Mouse (Mus musculus) erythroblast, embryonic 14.5 days (primary cell): ENCODE results near the gene Enoph1. TPM values are rescaled to one million over a fixed set of nuclear protein-coding genes. Genes with fewer than 3 reads are reported as not detected.

Experiments
- H3K27me3 ChIP-seq: 2 replicates; pipeline ENCODE4 v1.6.1; 2012; ENCODE audit warnings: inconsistent platforms; ENCODE audit not compliant: control insufficient read depth
- H3K36me3 ChIP-seq: 2 replicates; pipeline ENCODE4 v1.6.1; 2012; ENCODE audit warnings: mild to moderate bottlenecking, inconsistent platforms; ENCODE audit not compliant: control insufficient read depth
- H3K4me1 ChIP-seq: 2 replicates; pipeline ENCODE4 v1.6.1; 2012; ENCODE audit warnings: inconsistent platforms; ENCODE audit not compliant: control insufficient read depth
- H3K4me3 ChIP-seq: replicated peaks from 2 replicates; pipeline ENCODE3; 2012; ENCODE audit warnings: moderate library complexity, mild to moderate bottlenecking, inconsistent platforms
- H3K9me3 ChIP-seq: 2 replicates; pipeline ENCODE4 v1.6.1; 2012; ENCODE audit warnings: low read length, inconsistent platforms, mixed read lengths; ENCODE audit not compliant: control insufficient read depth
- GATA1 ChIP-seq: IDR thresholded peaks from 2 replicates; pipeline ENCODE4 v1.6.1; 2012; ENCODE audit warnings: low read length, inconsistent platforms, mixed read lengths
- TAL1 ChIP-seq: IDR thresholded peaks from 3 replicates; pipeline ENCODE4 v1.6.1; 2012; ENCODE audit warnings: low read length, inconsistent platforms, mixed read lengths
- polyA plus RNA-seq: library from polyadenylated mRNA; stranded (reverse); fragments of >175 nt; gene quantifications from 2 replicates; pipeline ENCODE4 v1.2.3, GENCODE M21; 2012

The Enoph1 gene
- polyA plus RNA-seq, 1 experiment, result 0.55 TPM

DNA sequence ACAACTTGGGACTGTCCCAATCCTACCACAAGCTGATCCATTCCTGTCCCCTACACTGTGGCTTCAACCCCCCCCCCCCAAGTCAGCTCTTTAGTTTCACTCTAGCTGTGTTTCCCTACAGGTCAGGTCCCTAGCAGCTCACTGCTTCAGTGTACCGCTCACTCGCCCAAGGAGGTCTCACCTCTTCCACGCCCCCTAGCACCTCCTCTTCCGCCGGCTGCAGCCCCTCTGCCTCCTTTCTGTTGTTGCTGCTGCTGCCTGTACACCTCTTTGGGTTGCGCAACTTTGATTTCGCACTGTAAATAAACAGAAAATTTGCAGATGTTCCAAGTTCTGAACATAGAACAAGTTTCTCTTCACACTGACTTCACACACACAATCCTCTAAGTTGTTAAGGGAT is 3.1 kb upstream of the Enoph1 start:
- TF ChIP-seq GATA1 (no peak), TAL1 (no peak)
- Histone ChIP-seq H3K4me1 (peaks cover 55% of the 10 kb centered on the region), H3K36me3 (peaks cover 65% of the 10 kb centered on the region), H3K9me3 (no peaks in the 10 kb centered on the region), H3K4me3 (peak overlapping the region; percentile 100), H3K27me3 (no peaks in the 10 kb centered on the region)

DNA sequence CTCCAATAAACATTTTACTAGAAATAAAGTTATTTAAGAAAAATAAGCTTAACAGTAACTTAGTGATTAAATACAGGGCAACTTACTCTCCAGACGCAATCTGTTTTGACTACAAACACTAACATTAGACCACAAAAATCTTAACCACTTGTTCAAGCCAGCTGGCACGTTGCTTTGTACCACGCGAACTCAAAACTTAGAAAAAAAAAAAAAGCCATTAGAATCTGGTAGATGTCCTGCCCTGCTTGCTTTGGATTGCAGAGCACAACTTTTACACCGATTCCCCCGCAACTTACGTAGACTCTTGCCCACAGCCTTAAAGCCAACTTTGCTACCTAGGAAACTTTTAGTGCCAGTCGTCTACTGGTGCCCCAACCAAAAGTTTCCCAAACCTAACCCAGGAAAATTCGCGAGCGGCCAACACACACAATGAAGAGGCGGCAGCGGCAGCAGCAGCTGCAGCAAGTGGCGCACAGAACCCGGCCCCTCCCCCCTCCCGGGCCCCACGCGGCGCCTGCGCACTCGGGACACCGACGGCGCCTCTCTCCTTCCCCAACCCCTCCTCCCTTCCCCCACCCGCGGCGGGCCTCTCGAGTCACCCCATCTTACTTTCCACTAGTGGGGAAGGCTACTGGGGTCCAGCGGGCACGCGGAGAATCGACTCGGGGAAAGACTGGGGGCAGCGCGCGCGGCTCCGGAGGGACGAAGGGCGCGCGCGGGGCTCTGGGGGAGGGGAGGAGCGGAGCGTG is 1.6 kb upstream of the Enoph1 start:
- TF ChIP-seq GATA1, result no peak
- TF ChIP-seq TAL1, result no peak
- H3K36me3 ChIP-seq, result peaks cover 54% of the 10 kb centered on the region
- H3K4me1 ChIP-seq, result peaks cover 57% of the 10 kb centered on the region
- peak overlapping the region; percentile 100 for H3K4me3 ChIP-seq
- no peaks in the 10 kb centered on the region for H3K27me3 ChIP-seq
- no peaks in the 10 kb centered on the region for H3K9me3 ChIP-seq

DNA sequence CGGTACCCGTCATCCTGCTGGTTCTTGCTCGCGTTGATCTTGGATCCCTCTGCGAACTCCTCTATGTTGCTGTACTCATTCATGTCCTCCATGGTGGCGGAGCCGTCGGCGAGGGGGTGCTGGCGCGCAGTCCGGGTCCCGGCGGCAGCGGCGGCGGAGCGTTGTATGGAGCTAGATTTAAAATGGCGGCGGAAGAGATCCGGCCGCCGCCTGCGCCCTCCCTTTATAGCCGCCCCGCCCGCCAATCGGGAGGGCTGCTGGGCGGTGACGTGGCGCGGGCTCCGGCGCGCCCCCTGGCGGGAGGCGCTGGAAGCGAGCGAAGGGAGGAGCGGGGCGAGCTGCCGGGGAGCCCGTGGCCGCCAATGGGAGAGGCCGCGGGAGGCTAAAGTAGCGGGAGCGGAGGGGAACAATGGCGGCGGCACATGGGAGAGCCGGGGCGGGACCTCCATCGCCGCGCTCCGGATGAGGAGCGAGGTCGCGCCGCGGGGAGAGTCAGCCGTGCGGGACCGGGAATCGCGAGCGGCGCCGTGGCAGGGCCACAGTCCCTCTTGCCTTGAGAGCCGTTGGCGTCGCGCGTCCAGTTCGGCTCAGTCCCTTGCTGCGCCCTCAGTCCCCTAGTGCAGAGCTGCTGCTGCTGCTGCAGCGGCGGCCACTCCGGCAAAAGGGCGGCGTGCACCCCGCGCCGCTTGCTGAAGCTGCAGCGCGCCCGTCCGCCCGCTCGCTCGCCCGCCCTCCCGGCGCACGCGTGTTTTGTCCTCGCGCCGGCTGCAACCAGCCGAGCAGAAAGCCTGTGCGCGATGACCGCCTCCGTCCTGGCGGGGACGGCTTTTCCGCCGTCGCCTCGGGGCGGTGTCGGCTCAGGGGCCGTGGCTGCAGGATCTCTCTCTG is 827 bp upstream of the Enoph1 start:
- H3K4me3 ChIP-seq, result peak overlapping the region; percentile 100
- TF ChIP-seq TAL1, result no peak
- no peak for TF ChIP-seq GATA1
- peaks cover 45% of the 10 kb centered on the region for H3K36me3 ChIP-seq
- no peaks in the 10 kb centered on the region for H3K9me3 ChIP-seq
- H3K4me1 ChIP-seq, result peaks cover 61% of the 10 kb centered on the region
- no peaks in the 10 kb centered on the region for H3K27me3 ChIP-seq

DNA sequence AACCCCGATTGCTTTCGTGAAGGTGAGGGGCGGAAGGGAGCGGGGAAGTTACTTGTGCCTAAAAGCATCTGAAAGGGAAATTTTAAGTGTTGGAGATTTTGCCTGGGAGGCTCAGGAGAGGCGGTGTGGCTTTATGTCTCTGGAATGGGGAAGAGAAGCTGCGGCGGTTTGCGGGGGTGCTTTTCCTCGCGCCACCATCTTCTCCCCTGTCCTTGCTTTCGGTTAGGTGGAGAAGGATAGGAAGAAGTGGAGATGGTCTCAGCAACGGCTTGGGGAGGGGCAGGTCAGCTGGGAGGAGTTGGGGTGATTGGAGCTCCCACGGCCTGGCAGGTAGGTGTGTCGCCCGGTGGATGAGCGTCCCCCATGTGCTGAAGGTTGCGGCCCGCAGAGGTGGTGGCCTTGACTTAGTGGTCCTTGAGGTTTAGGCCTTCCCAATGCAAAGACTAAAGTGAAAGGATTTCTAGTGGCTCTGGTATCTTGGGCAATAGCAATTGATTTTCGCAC is 548 bp downstream of the Enoph1 start:
- no peaks in the 10 kb centered on the region for H3K27me3 ChIP-seq
- peaks cover 56% of the 10 kb centered on the region for H3K4me1 ChIP-seq
- TF ChIP-seq GATA1 (no peak), TAL1 (no peak)
- H3K4me3 ChIP-seq, result peak overlapping the region; percentile 100
- no peaks in the 10 kb centered on the region for H3K9me3 ChIP-seq
- H3K36me3 ChIP-seq, result peaks cover 32% of the 10 kb centered on the region

DNA sequence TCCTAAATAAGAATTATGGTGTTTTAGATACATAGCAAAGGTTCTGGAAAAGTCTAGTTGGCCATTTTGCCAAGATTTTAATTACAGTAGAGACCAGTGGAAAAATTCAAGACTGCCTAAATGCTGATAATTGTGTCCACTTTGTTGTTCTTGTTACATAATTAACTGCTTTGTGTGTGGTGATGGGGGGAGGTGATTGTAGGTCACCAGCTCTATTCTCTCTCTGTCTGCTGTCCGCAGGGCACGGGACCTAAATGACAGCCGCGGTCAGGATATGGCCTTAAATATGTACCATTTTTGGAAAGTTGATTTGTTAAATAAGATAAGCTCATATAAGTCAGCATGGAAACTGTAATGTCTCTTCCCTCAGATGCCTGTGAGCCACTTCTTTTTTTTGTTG is 1.5 kb downstream of the Enoph1 start:
- Histone ChIP-seq H3K9me3 (no peaks in the 10 kb centered on the region), H3K4me1 (peaks cover 47% of the 10 kb centered on the region), H3K36me3 (peaks cover 22% of the 10 kb centered on the region), H3K4me3 (peak overlapping the region; percentile 20), H3K27me3 (no peaks in the 10 kb centered on the region)
- TF ChIP-seq TAL1 (no peak), GATA1 (no peak)

DNA sequence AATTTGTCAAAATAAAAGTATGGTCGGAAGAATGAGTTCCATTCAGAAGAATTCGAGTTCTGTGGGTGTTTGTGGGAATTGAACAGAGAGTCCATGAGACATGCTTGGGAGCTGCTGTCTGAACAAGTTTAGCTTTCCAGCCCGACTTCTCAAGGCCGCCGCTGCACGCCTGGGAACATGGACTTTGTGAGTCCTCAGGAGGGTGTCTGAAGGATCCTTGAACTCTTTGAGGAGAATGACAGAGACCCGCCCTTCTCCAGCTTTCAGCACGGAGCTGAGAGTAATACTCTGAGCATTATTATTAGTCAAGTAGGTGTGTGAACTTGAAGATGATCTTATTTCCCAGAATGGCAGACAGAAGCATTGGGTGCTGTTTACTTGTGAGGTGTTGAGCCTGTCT is 2.7 kb downstream of the Enoph1 start:
- no peak overlapping the region for H3K4me3 ChIP-seq
- no peaks in the 10 kb centered on the region for H3K9me3 ChIP-seq
- peaks cover 10% of the 10 kb centered on the region for H3K36me3 ChIP-seq
- peaks cover 35% of the 10 kb centered on the region for H3K4me1 ChIP-seq
- no peaks in the 10 kb centered on the region for H3K27me3 ChIP-seq
- no peak for TF ChIP-seq TAL1
- TF ChIP-seq GATA1, result no peak

DNA sequence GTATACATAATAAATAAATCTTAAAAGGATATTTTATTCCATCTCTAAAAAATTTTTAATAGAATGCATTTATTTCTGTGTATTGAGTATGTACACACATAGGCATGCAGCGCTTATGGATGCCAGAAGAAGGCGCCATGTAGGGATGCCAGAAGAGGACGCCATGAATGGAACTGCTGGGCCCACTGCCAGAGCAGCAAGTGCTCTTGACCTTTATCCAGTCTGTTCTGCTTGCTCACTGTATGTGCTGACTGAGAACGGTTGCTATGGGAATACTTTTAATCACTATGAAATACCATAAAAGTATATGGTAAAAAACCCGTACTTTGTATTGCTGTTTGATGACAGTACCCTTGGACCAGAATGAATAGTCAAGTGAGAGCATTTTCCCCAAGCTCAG is 3.6 kb downstream of the Enoph1 start:
- peaks cover 3% of the 10 kb centered on the region for H3K36me3 ChIP-seq
- H3K9me3 ChIP-seq, result no peaks in the 10 kb centered on the region
- H3K4me1 ChIP-seq, result peaks cover 33% of the 10 kb centered on the region
- no peaks in the 10 kb centered on the region for H3K27me3 ChIP-seq
- H3K4me3 ChIP-seq, result no peak overlapping the region
- TF ChIP-seq GATA1, result no peak
- TF ChIP-seq TAL1, result no peak

DNA sequence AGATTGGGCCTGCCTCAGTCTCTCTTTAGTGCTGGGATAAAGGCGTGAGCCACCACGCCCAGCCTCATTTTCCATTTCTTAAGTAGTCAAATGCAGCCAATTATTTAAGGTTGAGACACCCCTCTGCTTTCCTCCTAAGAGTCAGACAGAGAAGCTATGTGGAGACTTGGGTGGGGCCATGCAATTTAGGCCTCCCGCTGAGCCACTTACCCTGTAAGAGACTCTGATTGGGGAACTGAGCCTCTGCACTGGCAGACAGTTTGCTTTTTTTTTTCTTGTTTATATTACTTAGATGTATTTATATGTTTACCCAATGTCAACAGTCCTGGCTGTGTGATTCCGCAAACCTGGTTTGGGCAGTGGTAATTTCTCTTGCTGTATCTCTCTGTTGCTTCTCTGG is 4.2 kb downstream of the Enoph1 start:
- Histone ChIP-seq H3K36me3 (peaks cover 3% of the 10 kb centered on the region), H3K9me3 (no peaks in the 10 kb centered on the region), H3K4me1 (peaks cover 32% of the 10 kb centered on the region), H3K4me3 (no peak overlapping the region), H3K27me3 (no peaks in the 10 kb centered on the region)
- TF ChIP-seq GATA1 (no peak), TAL1 (no peak)

DNA sequence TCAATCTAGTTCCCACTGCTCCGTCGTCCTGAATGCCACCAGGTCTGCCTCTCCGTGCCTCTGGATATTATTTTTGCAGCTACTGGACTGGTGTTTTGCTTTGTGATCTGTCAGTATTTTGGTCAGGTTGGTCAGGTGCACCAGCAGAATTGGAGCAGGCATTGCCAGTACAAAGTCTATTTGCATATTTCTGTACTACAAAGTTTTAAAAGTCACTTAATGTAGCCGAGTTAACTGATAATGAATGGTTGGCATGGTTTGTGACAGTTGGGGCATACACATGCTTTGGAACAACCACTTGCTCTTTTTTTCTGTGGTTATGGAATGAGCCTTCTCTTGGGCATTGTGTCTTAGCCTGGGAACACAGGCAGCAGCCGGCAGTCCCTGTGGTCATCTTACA is 4.8 kb downstream of the Enoph1 start:
- Histone ChIP-seq H3K4me3 (no peak overlapping the region), H3K9me3 (no peaks in the 10 kb centered on the region), H3K27me3 (no peaks in the 10 kb centered on the region), H3K4me1 (peaks cover 27% of the 10 kb centered on the region), H3K36me3 (peaks cover 3% of the 10 kb centered on the region)
- TF ChIP-seq GATA1, result no peak
- TF ChIP-seq TAL1, result no peak
